Mouse (Mus musculus) small intestine, adult 2 months (tissue): ENCODE results near the gene Selenbp1.

ENCODE experiments used
- CTCF ChIP-seq: fragments of 200-500 bp; IDR thresholded peaks from 2 replicates; pipeline ENCODE4 v1.5.1; 2012; ENCODE audit warnings: low read depth, mild to moderate bottlenecking, control low read depth, inconsistent platforms, low read length, moderate library complexity, mixed read lengths; ENCODE audit not compliant: insufficient replicate concordance, insufficient read length; ENCODE audit errors: extremely low read depth
- POLR2A ChIP-seq: fragments of 200-500 bp; IDR thresholded peaks from 2 replicates; pipeline ENCODE4 v1.6.1; 2012; ENCODE audit warnings: low read depth, mild to moderate bottlenecking, control low read depth, inconsistent platforms, low read length, moderate library complexity

DNA sequence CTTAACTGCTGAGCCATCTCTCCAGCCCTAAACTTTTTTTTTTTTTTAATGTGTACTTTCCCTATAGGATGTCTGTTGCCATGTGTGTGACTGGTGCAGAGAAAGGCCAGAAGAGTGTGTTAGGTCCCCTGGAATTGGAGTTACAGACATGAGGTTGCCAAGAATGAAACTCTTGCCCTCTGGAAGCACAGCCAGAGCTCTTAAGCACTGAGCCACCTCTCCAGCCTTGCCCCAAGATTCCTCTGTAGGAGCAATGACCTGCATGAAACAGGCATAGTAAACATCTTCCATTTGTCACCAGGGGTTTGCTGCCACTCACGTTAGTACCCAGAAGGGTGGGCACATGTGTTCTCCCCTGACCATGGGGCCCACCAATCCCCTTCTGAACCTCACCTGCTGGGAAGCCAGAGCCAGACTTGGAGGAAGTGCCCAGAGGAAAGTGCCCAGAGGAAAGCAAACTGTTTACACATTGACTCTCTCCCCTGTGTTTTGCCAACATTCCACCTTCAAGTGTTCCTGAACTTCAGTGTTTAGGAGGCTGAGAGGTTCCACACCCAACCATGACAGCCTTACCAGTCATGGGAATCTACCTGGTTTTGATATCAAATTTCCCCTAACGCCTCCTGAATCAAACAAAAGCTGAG, 21.7 kb upstream of the Selenbp1 start:
- no peak for TF ChIP-seq CTCF
- no peak for TF ChIP-seq POLR2A
